Mouse (Mus musculus) G1E (cell line): ENCODE data around the gene Nln.

ENCODE experiments used
- CTCF ChIP-seq: IDR thresholded peaks from 2 replicates; pipeline ENCODE4 v1.5.1; 2012; ENCODE audit warnings: low read depth, low read length, inconsistent platforms, mixed read lengths
- GATA1 ChIP-seq: IDR thresholded peaks from 2 replicates; pipeline ENCODE4 v1.6.1; 2012; ENCODE audit warnings: borderline replicate concordance, low read length, inconsistent platforms, mixed read lengths
- GATA2 ChIP-seq: IDR thresholded peaks from 2 replicates; pipeline ENCODE4 v1.6.1; 2012; ENCODE audit warnings: low read depth, low read length, inconsistent platforms, borderline replicate concordance

- no peak for TF ChIP-seq CTCF
- no peak for TF ChIP-seq GATA1
- no peak for TF ChIP-seq GATA2
Measured at GRCm38 (mm10) chr13:104109816-104110521, 555 bp upstream of the Nln start.
